Mouse (Mus musculus): ENCODE results near the gene Olfr1359.

Olfr1359 gene

GRCm38 (mm10) chr13:21697811-21698210 lies at the start of gene Olfr1359:
Gene Olfr1359 (plus strand): TSS chr13:21698111.
- in situ Hi-C loops (cut with MseI, MboI) = no loop called here

GRCm38 (mm10) chr13:21663286-21663685 lies 34.6 kb upstream of the Olfr1359 start, which contains the start of gene Olfr1361:
Gene Olfr1361 (minus strand): TSS chr13:21663386.
- in situ Hi-C loops (cut with MseI, MboI) = no loop called here

GRCm38 (mm10) chr13:21677305-21677704 lies 20.6 kb upstream of the Olfr1359 start, which contains the start of gene Olfr1360:
Gene Olfr1360 (minus strand): TSS chr13:21677405.
- in situ Hi-C loops (cut with MseI, MboI) = no loop called here

- in situ Hi-C loops (cut with MseI, MboI) = loop anchor here in 1 of 2 experiments (25.0 kb wide), 1 partner anchor 331 kb away; the partner anchor contains the start of genes Hist1h2ag, Hist1h2ah, Hist1h2bj and Hist1h2bk
Measured at GRCm38 (mm10) chr13:21706669-21707068, 8.8 kb downstream of the Olfr1359 start.

- in situ Hi-C loops (cut with MseI, MboI) = loop anchor here in 1 of 2 experiments (25.0 kb wide), 1 partner anchor 327 kb away; the partner anchor contains the start of genes Hist1h2ag, Hist1h2ah, Hist1h2bj and Hist1h2bk
Measured at GRCm38 (mm10) chr13:21710031-21710711, 12.3 kb downstream of the Olfr1359 start.

GRCm38 (mm10) chr13:21710821-21711525 lies 13.1 kb downstream of the Olfr1359 start:
- in situ Hi-C loops (cut with MseI, MboI) = loop anchor here in 1 of 2 experiments (25.0 kb wide), 1 partner anchor 326 kb away; the partner anchor contains the start of genes Hist1h2ag, Hist1h2ah, Hist1h2bj and Hist1h2bk

GRCm38 (mm10) chr13:21711698-21712097 lies 13.8 kb downstream of the Olfr1359 start:
- in situ Hi-C loops (cut with MseI, MboI) = loop anchor here in 1 of 2 experiments (25.0 kb wide), 1 partner anchor 326 kb away; the partner anchor contains the start of genes Hist1h2ag, Hist1h2ah, Hist1h2bj and Hist1h2bk

- in situ Hi-C loops (cut with MseI, MboI) = loop anchor here in 1 of 2 experiments (25.0 kb wide), 1 partner anchor 323 kb away; the partner anchor contains the start of genes Hist1h2ag, Hist1h2ah, Hist1h2bj and Hist1h2bk
Measured at GRCm38 (mm10) chr13:21714725-21715124, 16.8 kb downstream of the Olfr1359 start.

GRCm38 (mm10) chr13:21715131-21715863 lies 17.4 kb downstream of the Olfr1359 start:
- in situ Hi-C loops (cut with MseI, MboI) = loop anchor here in 1 of 2 experiments (25.0 kb wide), 1 partner anchor 322 kb away; the partner anchor contains the start of genes Hist1h2ag, Hist1h2ah, Hist1h2bj and Hist1h2bk

- in situ Hi-C loops (cut with MseI, MboI) = loop anchor here in 1 of 2 experiments (25.0 kb wide), 1 partner anchor 321 kb away; the partner anchor contains the start of genes Hist1h2ag, Hist1h2ah, Hist1h2bj and Hist1h2bk
Measured at GRCm38 (mm10) chr13:21715864-21716539, 18.1 kb downstream of the Olfr1359 start, which contains the start of the genes Hist1h2bl and Hist1h2ai. Gene Hist1h2bl (minus strand): TSS chr13:21716143. Gene Hist1h2ai (plus strand): TSS chr13:21716422.

- in situ Hi-C loops (cut with MseI, MboI) = loop anchor here in 1 of 2 experiments (25.0 kb wide), 1 partner anchor 321 kb away; the partner anchor contains the start of genes Hist1h2ag, Hist1h2ah, Hist1h2bj and Hist1h2bk
Measured at GRCm38 (mm10) chr13:21716540-21717391, 18.9 kb downstream of the Olfr1359 start.

GRCm38 (mm10) chr13:21717397-21718357 lies 19.8 kb downstream of the Olfr1359 start, which contains the start of gene Hist1h3h:
Gene Hist1h3h (plus strand): TSS chr13:21717659.
- in situ Hi-C loops (cut with MseI, MboI) = loop anchor here in 1 of 2 experiments (25.0 kb wide), 1 partner anchor 320 kb away; the partner anchor contains the start of genes Hist1h2ag, Hist1h2ah, Hist1h2bj and Hist1h2bk

- in situ Hi-C loops (cut with MseI, MboI) = loop anchor here in 1 of 2 experiments (25.0 kb wide), 1 partner anchor 319 kb away; the partner anchor contains the start of genes Hist1h2ag, Hist1h2ah, Hist1h2bj and Hist1h2bk
Measured at GRCm38 (mm10) chr13:21718381-21719080, 20.6 kb downstream of the Olfr1359 start.

GRCm38 (mm10) chr13:21721107-21721756 lies 23.3 kb downstream of the Olfr1359 start:
- in situ Hi-C loops (cut with MseI, MboI) = loop anchor here in 1 of 2 experiments (25.0 kb wide), 1 partner anchor 316 kb away; the partner anchor contains the start of genes Hist1h2ag, Hist1h2ah, Hist1h2bj and Hist1h2bk

- in situ Hi-C loops (cut with MseI, MboI) = loop anchor here in 1 of 2 experiments (25.0 kb wide), 1 partner anchor 315 kb away; the partner anchor contains the start of genes Hist1h2ag, Hist1h2ah, Hist1h2bj and Hist1h2bk
Measured at GRCm38 (mm10) chr13:21721757-21722372, 24.0 kb downstream of the Olfr1359 start, which contains the start of gene Hist1h2bm. Gene Hist1h2bm (plus strand): TSS chr13:21722044.
